Mouse (Mus musculus) C2C12 (cell line): ENCODE results near the gene Skp1a.

Source experiments
- CEBPB ChIP-seq: IDR thresholded peaks from one replicate; pipeline ENCODE4 v1.6.1; 2011; ENCODE audit warnings: low read depth, mild to moderate bottlenecking, control low read depth, moderate library complexity
- CTCF ChIP-seq: IDR thresholded peaks from one replicate; pipeline ENCODE4 v1.5.1; 2011; ENCODE audit not compliant: control insufficient read depth, insufficient read depth, insufficient read length
- MAX ChIP-seq: IDR thresholded peaks from one replicate; pipeline ENCODE4 v1.6.1; 2011; ENCODE audit warnings: mild to moderate bottlenecking, control low read depth
- MYOD1 ChIP-seq: IDR thresholded peaks from one replicate; pipeline ENCODE4 v1.6.1; 2011; ENCODE audit warnings: low read depth; ENCODE audit not compliant: control insufficient read depth, insufficient read length
- MYOG ChIP-seq: IDR thresholded peaks from one replicate; pipeline ENCODE4 v1.6.1; 2011; ENCODE audit not compliant: control insufficient read depth, insufficient read length; ENCODE audit errors: extremely low read depth
- USF1 ChIP-seq: IDR thresholded peaks from one replicate; pipeline ENCODE4 v1.6.1; 2011; ENCODE audit warnings: low read depth, mild to moderate bottlenecking, control low read depth, moderate library complexity

DNA sequence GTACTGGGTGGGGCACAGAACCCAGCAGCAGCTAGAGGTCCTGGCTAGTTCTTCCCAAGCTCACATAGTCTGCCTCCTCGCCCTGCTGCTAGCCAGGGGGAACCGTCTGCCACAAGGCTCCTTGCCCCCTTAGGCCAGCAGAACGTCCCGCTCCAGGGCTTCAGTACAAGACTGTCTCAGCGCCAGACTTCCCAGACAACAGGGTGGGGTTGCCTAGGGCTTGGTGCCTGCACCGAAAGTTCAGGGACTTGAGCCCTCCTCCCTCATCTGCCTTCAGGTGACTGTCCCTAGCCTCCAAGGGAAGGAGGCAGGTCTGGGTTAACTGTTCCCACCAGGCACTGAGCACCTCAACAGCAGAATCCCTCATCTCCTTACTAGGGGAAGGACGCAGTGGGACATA is 33.1 kb downstream of the Skp1a start:
- no peak for TF ChIP-seq MAX
- no peak for TF ChIP-seq CTCF
- TF ChIP-seq USF1 = no peak
- no peak for TF ChIP-seq MYOG
- no peak for TF ChIP-seq MYOD1
- no peak for TF ChIP-seq CEBPB
